Mouse (Mus musculus): ENCODE measurements around the gene Enox1.
"Not testable (repeated sequence)": the region's sequence is repeated elsewhere in the genome, so short reads cannot be mapped to it uniquely, and the experiment has no call there.

DNA sequence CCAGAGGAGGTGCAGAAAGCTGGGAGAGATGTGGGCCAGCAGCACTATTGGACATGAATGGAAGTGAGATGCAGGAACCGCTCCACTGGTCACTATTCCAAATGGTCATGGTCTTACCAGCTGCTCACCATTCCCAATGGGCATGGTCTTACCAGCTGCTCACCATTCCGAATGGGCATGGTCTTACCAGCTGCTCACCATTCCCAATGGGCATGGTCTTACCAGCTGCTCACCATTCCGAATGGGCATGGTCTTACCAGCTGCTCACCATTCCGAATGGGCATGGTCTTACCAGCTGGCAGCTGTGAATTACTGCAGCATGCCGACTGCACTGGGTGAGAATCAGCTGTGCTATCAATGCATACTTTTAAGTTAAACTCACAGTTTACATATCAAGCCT lies 45.9 kb upstream of the Enox1 start:
- TF ChIP-seq POLR2A (IDR thresholded peaks at IDR 0.05; ENCODE audit: low read depth, low read length); CTCF (IDR thresholded peaks at IDR 0.05; ENCODE audit: extremely low read depth, insufficient read depth, insufficient read length, insufficient replicate concordance): not testable (repeated sequence)

Measured in spleen, adult 2 months (tissue).